Mouse (Mus musculus): ENCODE measurements around the gene A730049H05Rik. TPM values are rescaled to one million over a fixed set of nuclear protein-coding genes. Genes with fewer than 3 reads are reported as not detected.

Gene A730049H05Rik
- total RNA-seq, 2 experiments from 2014 or later: 0.12 TPM; not detected in 1

- no peak for DNase-seq
Observed at GRCm38 (mm10) chr6:92879700-92880265, 63.5 kb downstream of the A730049H05Rik start.

GRCm38 (mm10) chr6:92882446-92882845 is 66.2 kb downstream of the A730049H05Rik start:
- no peak for DNase-seq

GRCm38 (mm10) chr6:92883131-92883900 is 67.0 kb downstream of the A730049H05Rik start:
- no peak for DNase-seq

- no peak for DNase-seq
Observed at GRCm38 (mm10) chr6:92891535-92891934, 75.3 kb downstream of the A730049H05Rik start.

Other genes starting within 250 kb of the A730049H05Rik start
- gene Prickle2, start 110.3 kb upstream of the A730049H05Rik start, total RNA-seq (2021): 1 to 10 TPM; 7.1 to 7.4 TPM
- gene Gm15737, start 52.9 kb downstream of the A730049H05Rik start, total RNA-seq (2021): under 1 TPM; 0.68 to 0.92 TPM
- 10 to 100 TPM; 17.8 to 27.5 TPM for gene Adamts9, start 127.0 kb downstream of the A730049H05Rik start, total RNA-seq (2021)

Measured in gastrocnemius, postnatal 10 days (tissue).